Mouse (Mus musculus) hindbrain, embryonic 14.5 days (tissue): Measurements from ENCODE around the gene Vmn1r77. TPM values are rescaled to one million over a fixed set of nuclear protein-coding genes. Genes with fewer than 3 reads are reported as not detected.
"Not testable (repeated sequence)": the region's sequence is repeated elsewhere in the genome, so short reads cannot be mapped to it uniquely, and the experiment has no call there.

Experiments used
- ATAC-seq: fragments of 200-750 bp; cut with Nextera tagmentation; 2 replicates; pipeline ENCODE4 v1.8.0; 2017; ENCODE audit warnings: moderate number of reproducible peaks, mild to moderate bottlenecking, moderate TSS enrichment, moderate library complexity; ENCODE audit not compliant: low FRiP score
- DNase-seq: peaks from one replicate; pipeline ENCODE4 v3.0.0-alpha.2; 2015; ENCODE audit warnings: low spot score
- H3K27ac ChIP-seq: fragments of 300-500 bp; sonication (generic); 2 replicates; pipeline ENCODE4 v1.5.1; 2014; ENCODE audit warnings: mild to moderate bottlenecking, moderate library complexity
- H3K27me3 ChIP-seq: fragments of 300-500 bp; sonication (generic); 2 replicates; pipeline ENCODE4 v1.6.1; 2014; ENCODE audit warnings: mild to moderate bottlenecking, low read length, mixed read lengths; ENCODE audit not compliant: control insufficient read depth, insufficient read depth
- H3K36me3 ChIP-seq: fragments of 300-500 bp; sonication (generic); replicated peaks from 2 replicates; pipeline ENCODE4 v1.6.1; 2014; ENCODE audit not compliant: control insufficient read depth, insufficient read depth
- H3K4me1 ChIP-seq: fragments of 300-500 bp; sonication (generic); replicated peaks from 2 replicates; pipeline ENCODE4 v1.6.1; 2014; ENCODE audit warnings: antibody characterized with exemption, low read length, mixed read lengths; ENCODE audit not compliant: control insufficient read depth, insufficient read depth
- H3K4me2 ChIP-seq: fragments of 300-500 bp; sonication (generic); replicated peaks from 2 replicates; pipeline ENCODE4 v1.6.1; 2014; ENCODE audit warnings: mild to moderate bottlenecking, moderate library complexity
- H3K4me3 ChIP-seq: fragments of 300-500 bp; sonication (generic); replicated peaks from 2 replicates; pipeline ENCODE4 v1.5.1; 2014; ENCODE audit warnings: mild to moderate bottlenecking, low read length
- H3K9ac ChIP-seq: fragments of 300-500 bp; sonication (generic); 2 replicates; pipeline ENCODE4 v1.6.1; 2014
- H3K9me3 ChIP-seq: fragments of 300-500 bp; sonication (generic); 2 replicates; pipeline ENCODE4 v1.6.1; 2016; ENCODE audit warnings: low read length; ENCODE audit not compliant: control insufficient read depth
- WGBS: fragments of 180-500 bp; shearing (Covaris S2); extraction: QIAGEN DNeasy Blood & Tissue Kit; methylation state at CpG from one replicate; pipeline ENCODE4 v1.1.7; 2014; 5-methylcytosine and 5-hydroxymethylcytosine counted together
- polyA plus RNA-seq: library from polyadenylated mRNA; unstranded; fragments of >200 nt; fragmentation: Nextera tagmentation; extraction: Ambion mirVana; gene quantifications from 2 replicates; pipeline ENCODE4 v1.2.1, GENCODE M21; 2014

The Vmn1r77 gene
- not detected in 2 replicates for polyA plus RNA-seq

- not testable (repeated sequence) for H3K27ac ChIP-seq, H3K4me2 ChIP-seq, DNase-seq, H3K9ac ChIP-seq, H3K36me3 ChIP-seq, H3K4me3 ChIP-seq, H3K27me3 ChIP-seq, H3K9me3 ChIP-seq, ATAC-seq, H3K4me1 ChIP-seq
Observed at GRCm38 (mm10) chr7:12036452-12036851, at the start of gene Vmn1r77. TSS of gene Vmn1r77 (plus strand) at chr7:12036752.

GRCm38 (mm10) chr7:12011491-12011890, 25.1 kb upstream of the Vmn1r77 start:
- not testable (repeated sequence) for H3K4me2 ChIP-seq, H3K4me3 ChIP-seq, H3K27ac ChIP-seq, H3K9me3 ChIP-seq, H3K36me3 ChIP-seq, DNase-seq, H3K4me1 ChIP-seq, ATAC-seq, H3K27me3 ChIP-seq, H3K9ac ChIP-seq
- 95% methylated on average over 5 of the region's 5 CpGs for WGBS

- not testable (repeated sequence) for H3K4me1 ChIP-seq, ATAC-seq, H3K9ac ChIP-seq, H3K9me3 ChIP-seq, H3K4me3 ChIP-seq, H3K36me3 ChIP-seq, DNase-seq, H3K27me3 ChIP-seq, H3K4me2 ChIP-seq, H3K27ac ChIP-seq
- 90% methylated on average over 3 of the region's 3 CpGs for WGBS
Observed at GRCm38 (mm10) chr7:12012392-12012791, 24.2 kb upstream of the Vmn1r77 start.

- H3K4me2 ChIP-seq: no peak overlapping the region
- DNase-seq: no peak
- H3K27me3 ChIP-seq: no peaks in the 10 kb centered on the region
- H3K9me3 ChIP-seq: no peaks in the 10 kb centered on the region; the same call in 1 of the 2 replicates
- no peak overlapping the region for H3K9ac ChIP-seq
- WGBS: 88% methylated on average over 4 of the region's 4 CpGs
- H3K36me3 ChIP-seq: no peaks in the 10 kb centered on the region
- H3K4me3 ChIP-seq: no peak overlapping the region
- no peak for ATAC-seq
- no peak overlapping the region for H3K27ac ChIP-seq
- H3K4me1 ChIP-seq: no peaks in the 10 kb centered on the region
Observed at GRCm38 (mm10) chr7:12013106-12013505, 23.4 kb upstream of the Vmn1r77 start.

GRCm38 (mm10) chr7:12017829-12018228, 18.7 kb upstream of the Vmn1r77 start:
- not testable (repeated sequence) for DNase-seq, H3K9ac ChIP-seq, H3K36me3 ChIP-seq, H3K27me3 ChIP-seq, ATAC-seq, H3K27ac ChIP-seq, H3K9me3 ChIP-seq, H3K4me2 ChIP-seq, H3K4me3 ChIP-seq, H3K4me1 ChIP-seq
- WGBS: 88% methylated on average over 2 of the region's 2 CpGs

GRCm38 (mm10) chr7:12040664-12041063, 4.1 kb downstream of the Vmn1r77 start:
- Histone ChIP-seq H3K27ac (no peak overlapping the region), H3K4me1 (no peaks in the 10 kb centered on the region), H3K9me3 (peaks cover 6% of the 10 kb centered on the region), H3K4me2 (no peak overlapping the region), H3K9ac (no peak overlapping the region), H3K27me3 (no peaks in the 10 kb centered on the region), H3K4me3 (no peak overlapping the region), H3K36me3 (no peaks in the 10 kb centered on the region)
- ATAC-seq (no peak), DNase-seq (no peak)
- 77% methylated on average over 2 of the region's 2 CpGs for WGBS

Other genes with a start within 250 kb of the Vmn1r77 start
- not detected in 2 replicates for gene Vmn1r74, start 202.8 kb upstream of the Vmn1r77 start, polyA plus RNA-seq
- gene Vmn1r75, start 162.1 kb upstream of the Vmn1r77 start, polyA plus RNA-seq: not detected in 2 replicates
- gene Vmn1r76, start 98.5 kb upstream of the Vmn1r77 start, polyA plus RNA-seq: not detected in 2 replicates
- gene Vmn1r78, start 113.5 kb downstream of the Vmn1r77 start, polyA plus RNA-seq: not detected in 2 replicates
- not detected in 2 replicates for gene Vmn1r79, start 134.5 kb downstream of the Vmn1r77 start, polyA plus RNA-seq
- not detected in 2 replicates for gene Vmn1r80, start 152.5 kb downstream of the Vmn1r77 start, polyA plus RNA-seq
- gene Vmn1r81, start 231.5 kb downstream of the Vmn1r77 start, polyA plus RNA-seq: not detected in 2 replicates